Comparison of ENCODE assay signal across 8 mouse cellular contexts in genomic region chr6:136852762-136853161, GRCm38 (mm10). TPM values are rescaled to one million over a fixed set of nuclear protein-coding genes. Genes with fewer than 3 reads are reported as not detected.
DNase-seq lines count a peak whose midpoint lies in the region; ATAC-seq lines count a peak whose summit lies in the region.

No protein-coding gene starts in this region.

- H3K36me3 ChIP-seq in liver, embryonic 11.5 days (ENCODE audit: control insufficient read depth, insufficient read depth, low read length) = no peaks in the 10 kb centered on the region; the same call in 1 of the 2 replicates
- H3K36me3 ChIP-seq in embryonic facial prominence, embryonic 12.5 days = no peaks in the 10 kb centered on the region
- no peaks in the 10 kb centered on the region for H3K36me3 ChIP-seq in limb, embryonic 10.5 days
- no peaks in the 10 kb centered on the region for H3K36me3 ChIP-seq in stomach, embryonic 15.5 days

- H3K4me2 ChIP-seq in liver, embryonic 11.5 days = no peak overlapping the region
- H3K4me2 ChIP-seq in embryonic facial prominence, embryonic 12.5 days (replicated peaks) = no peak overlapping the region
- no peak overlapping the region for H3K4me2 ChIP-seq in stomach, embryonic 15.5 days

- ATAC-seq in liver, embryonic 11.5 days (replicated peaks; ENCODE audit: low FRiP score) = no peak
- ATAC-seq in embryonic facial prominence, embryonic 12.5 days (ENCODE audit: insufficient number of reproducible peaks, insufficient read depth, low FRiP score, low TSS enrichment) = no peak
- ATAC-seq in stomach, embryonic 15.5 days (ENCODE audit: insufficient read depth, low FRiP score, low read depth) = no peak
- no peak for ATAC-seq in erythroid progenitor cell, adult 5-6 weeks (replicated peaks; ENCODE audit: low FRiP score, poor library complexity, severe bottlenecking)

- no peak overlapping the region for H3K9ac ChIP-seq in liver, embryonic 11.5 days (ENCODE audit: low read depth, low read length)
- no peak overlapping the region for H3K9ac ChIP-seq in embryonic facial prominence, embryonic 12.5 days
- no peak overlapping the region for H3K9ac ChIP-seq in stomach, embryonic 15.5 days

- peaks cover 39% of the 10 kb centered on the region for H3K4me1 ChIP-seq in liver, embryonic 11.5 days (replicated peaks; ENCODE audit: control insufficient read depth, insufficient read depth, low read length)
- H3K4me1 ChIP-seq in embryonic facial prominence, embryonic 12.5 days = peaks cover 22% of the 10 kb centered on the region
- peaks cover 47% of the 10 kb centered on the region for H3K4me1 ChIP-seq in limb, embryonic 10.5 days
- peaks cover 18% of the 10 kb centered on the region for H3K4me1 ChIP-seq in stomach, embryonic 15.5 days

- no peaks in the 10 kb centered on the region for H3K27me3 ChIP-seq in liver, embryonic 11.5 days (replicated peaks; ENCODE audit: control insufficient read depth, insufficient read depth, low read length)
- H3K27me3 ChIP-seq in embryonic facial prominence, embryonic 12.5 days = no peaks in the 10 kb centered on the region
- no peaks in the 10 kb centered on the region for H3K27me3 ChIP-seq in limb, embryonic 10.5 days (ENCODE audit: low read depth, poor library complexity, severe bottlenecking)
- no peaks in the 10 kb centered on the region for H3K27me3 ChIP-seq in stomach, embryonic 15.5 days (replicated peaks)

- H3K27ac ChIP-seq in liver, embryonic 11.5 days (ENCODE audit: low read depth, low read length) = no peak overlapping the region
- peak overlapping the region; percentile 64 for H3K27ac ChIP-seq in embryonic facial prominence, embryonic 12.5 days
- H3K27ac ChIP-seq in limb, embryonic 10.5 days = peak overlapping the region; percentile 78
- H3K27ac ChIP-seq in stomach, embryonic 15.5 days = peak overlapping the region; percentile 31; the same call in 1 of the 2 replicates

- no peak overlapping the region for H3K4me3 ChIP-seq in liver, embryonic 11.5 days (ENCODE audit: low read depth, low read length)
- H3K4me3 ChIP-seq in embryonic facial prominence, embryonic 12.5 days = no peak overlapping the region
- no peak overlapping the region for H3K4me3 ChIP-seq in limb, embryonic 10.5 days
- H3K4me3 ChIP-seq in stomach, embryonic 15.5 days (replicated peaks) = no peak overlapping the region

- no peaks in the 10 kb centered on the region for H3K9me3 ChIP-seq in liver, embryonic 11.5 days (ENCODE audit: control insufficient read depth, low read length)
- no peaks in the 10 kb centered on the region for H3K9me3 ChIP-seq in embryonic facial prominence, embryonic 12.5 days
- no peaks in the 10 kb centered on the region for H3K9me3 ChIP-seq in limb, embryonic 10.5 days (replicated peaks)
- H3K9me3 ChIP-seq in stomach, embryonic 15.5 days = no peaks in the 10 kb centered on the region

- 32% methylated on average over 3 of the region's 3 CpGs for WGBS in liver, embryonic 11.5 days
- WGBS in embryonic facial prominence, embryonic 12.5 days = 27% methylated on average over 3 of the region's 3 CpGs
- WGBS in limb, embryonic 10.5 days = 50% methylated on average over 3 of the region's 3 CpGs
- 50% methylated on average over 3 of the region's 3 CpGs for WGBS in stomach, embryonic 15.5 days

- DNase-seq in liver = peak; percentile 53
- no peak for DNase-seq in liver, embryonic 11.5 days (ENCODE audit: low spot score)
- no peak for DNase-seq in limb, embryonic 10.5 days (ENCODE audit: low spot score)
- DNase-seq in urinary bladder, postnatal 25 days (ENCODE audit: low spot score) = no peak
- DNase-seq in frontal cortex, postnatal 14 days (ENCODE audit: low spot score in 2 of 2) = no peak

RNA-seq across cellular contexts. Expression of gene Art4, which starts 4.8 kb away (rescaled TPM):
- polyA plus RNA-seq in liver, embryonic 11.5 days (2014; fragmentation: Nextera tagmentation; extraction: Ambion mirVana) = 8.7 and 11.1 TPM in 2 replicates
- 1.1 and 1.6 TPM in 2 replicates for polyA plus RNA-seq in embryonic facial prominence, embryonic 12.5 days (2016; fragmentation: Nextera tagmentation; extraction: Ambion mirVana)
- polyA plus RNA-seq in limb, embryonic 10.5 days (2016; fragmentation: Nextera tagmentation; extraction: Ambion mirVana) = 1.8 and 2.4 TPM in 2 replicates
- polyA plus RNA-seq in stomach, embryonic 15.5 days (2015; fragmentation: Nextera tagmentation; extraction: Ambion mirVana) = 5.5 and 7.7 TPM in 2 replicates
- 89.7 and 101 TPM in 2 replicates for total RNA-seq in erythroid progenitor cell, adult 5-6 weeks (2015; ENCODE audit: low replicate concordance)
- 123 and 147 TPM in 2 replicates for total RNA-seq in erythroid progenitor cell, adult 5-6 weeks (2017; ENCODE audit: low replicate concordance)

RNA-seq across cellular contexts. Expression of gene Smco3, which starts 17.5 kb away (rescaled TPM):
- polyA plus RNA-seq in liver, embryonic 11.5 days (2014; fragmentation: Nextera tagmentation; extraction: Ambion mirVana) = not detected in 2 replicates
- 0.40 and 0.43 TPM in 2 replicates for polyA plus RNA-seq in embryonic facial prominence, embryonic 12.5 days (2016; fragmentation: Nextera tagmentation; extraction: Ambion mirVana)
- polyA plus RNA-seq in limb, embryonic 10.5 days (2016; fragmentation: Nextera tagmentation; extraction: Ambion mirVana) = not detected in 2 replicates
- polyA plus RNA-seq in stomach, embryonic 15.5 days (2015; fragmentation: Nextera tagmentation; extraction: Ambion mirVana) = 1.0 and 1.9 TPM in 2 replicates
- not detected in 2 replicates for total RNA-seq in erythroid progenitor cell, adult 5-6 weeks (2015; ENCODE audit: low replicate concordance)
- not detected in 2 replicates for total RNA-seq in erythroid progenitor cell, adult 5-6 weeks (2017; ENCODE audit: low replicate concordance)

RNA-seq across cellular contexts. Expression of gene Mgp, which starts 22.9 kb away (rescaled TPM):
- polyA plus RNA-seq in liver, embryonic 11.5 days (2014; fragmentation: Nextera tagmentation; extraction: Ambion mirVana) = 7.7 and 8.2 TPM in 2 replicates
- 41.2 and 42.9 TPM in 2 replicates for polyA plus RNA-seq in embryonic facial prominence, embryonic 12.5 days (2016; fragmentation: Nextera tagmentation; extraction: Ambion mirVana)
- polyA plus RNA-seq in limb, embryonic 10.5 days (2016; fragmentation: Nextera tagmentation; extraction: Ambion mirVana) = 1.2 and 3.2 TPM in 2 replicates
- polyA plus RNA-seq in stomach, embryonic 15.5 days (2015; fragmentation: Nextera tagmentation; extraction: Ambion mirVana) = 150 and 225 TPM in 2 replicates
- total RNA-seq in erythroid progenitor cell, adult 5-6 weeks (2015; ENCODE audit: low replicate concordance) = not detected in 2 replicates
- 1.4 TPM in 1 of 2 replicates, not detected in the other for total RNA-seq in erythroid progenitor cell, adult 5-6 weeks (2017; ENCODE audit: low replicate concordance)

RNA-seq across cellular contexts. Expression of gene Wbp11, which starts 24.7 kb away (rescaled TPM):
- polyA plus RNA-seq in liver, embryonic 11.5 days (2014; fragmentation: Nextera tagmentation; extraction: Ambion mirVana) = 165 and 168 TPM in 2 replicates
- 122 and 130 TPM in 2 replicates for polyA plus RNA-seq in embryonic facial prominence, embryonic 12.5 days (2016; fragmentation: Nextera tagmentation; extraction: Ambion mirVana)
- 164 and 168 TPM in 2 replicates for polyA plus RNA-seq in limb, embryonic 10.5 days (2016; fragmentation: Nextera tagmentation; extraction: Ambion mirVana)
- polyA plus RNA-seq in stomach, embryonic 15.5 days (2015; fragmentation: Nextera tagmentation; extraction: Ambion mirVana) = 83.7 and 93.7 TPM in 2 replicates
- 103 and 123 TPM in 2 replicates for total RNA-seq in erythroid progenitor cell, adult 5-6 weeks (2015; ENCODE audit: low replicate concordance)
- 116 and 132 TPM in 2 replicates for total RNA-seq in erythroid progenitor cell, adult 5-6 weeks (2017; ENCODE audit: low replicate concordance)

RNA-seq across cellular contexts. Expression of gene BC049715, which starts 25.3 kb away (rescaled TPM):
- 2.3 and 2.6 TPM in 2 replicates for polyA plus RNA-seq in liver, embryonic 11.5 days (2014; fragmentation: Nextera tagmentation; extraction: Ambion mirVana)
- 2.2 and 3.5 TPM in 2 replicates for polyA plus RNA-seq in embryonic facial prominence, embryonic 12.5 days (2016; fragmentation: Nextera tagmentation; extraction: Ambion mirVana)
- 1.3 and 1.4 TPM in 2 replicates for polyA plus RNA-seq in limb, embryonic 10.5 days (2016; fragmentation: Nextera tagmentation; extraction: Ambion mirVana)
- 1.2 and 1.5 TPM in 2 replicates for polyA plus RNA-seq in stomach, embryonic 15.5 days (2015; fragmentation: Nextera tagmentation; extraction: Ambion mirVana)
- total RNA-seq in erythroid progenitor cell, adult 5-6 weeks (2015; ENCODE audit: low replicate concordance) = 6.3 and 8.3 TPM in 2 replicates
- 0.91 and 3.6 TPM in 2 replicates for total RNA-seq in erythroid progenitor cell, adult 5-6 weeks (2017; ENCODE audit: low replicate concordance)
